Mouse (Mus musculus): ENCODE measurements around the gene Dhcr7. TPM values are rescaled to one million over a fixed set of nuclear protein-coding genes. Genes with fewer than 3 reads are reported as not detected.

The Dhcr7 gene
- 24.6 and 29.1 TPM in 2 replicates for polyA plus RNA-seq (2016; fragmentation: Nextera tagmentation; extraction: Ambion mirVana)

DNA sequence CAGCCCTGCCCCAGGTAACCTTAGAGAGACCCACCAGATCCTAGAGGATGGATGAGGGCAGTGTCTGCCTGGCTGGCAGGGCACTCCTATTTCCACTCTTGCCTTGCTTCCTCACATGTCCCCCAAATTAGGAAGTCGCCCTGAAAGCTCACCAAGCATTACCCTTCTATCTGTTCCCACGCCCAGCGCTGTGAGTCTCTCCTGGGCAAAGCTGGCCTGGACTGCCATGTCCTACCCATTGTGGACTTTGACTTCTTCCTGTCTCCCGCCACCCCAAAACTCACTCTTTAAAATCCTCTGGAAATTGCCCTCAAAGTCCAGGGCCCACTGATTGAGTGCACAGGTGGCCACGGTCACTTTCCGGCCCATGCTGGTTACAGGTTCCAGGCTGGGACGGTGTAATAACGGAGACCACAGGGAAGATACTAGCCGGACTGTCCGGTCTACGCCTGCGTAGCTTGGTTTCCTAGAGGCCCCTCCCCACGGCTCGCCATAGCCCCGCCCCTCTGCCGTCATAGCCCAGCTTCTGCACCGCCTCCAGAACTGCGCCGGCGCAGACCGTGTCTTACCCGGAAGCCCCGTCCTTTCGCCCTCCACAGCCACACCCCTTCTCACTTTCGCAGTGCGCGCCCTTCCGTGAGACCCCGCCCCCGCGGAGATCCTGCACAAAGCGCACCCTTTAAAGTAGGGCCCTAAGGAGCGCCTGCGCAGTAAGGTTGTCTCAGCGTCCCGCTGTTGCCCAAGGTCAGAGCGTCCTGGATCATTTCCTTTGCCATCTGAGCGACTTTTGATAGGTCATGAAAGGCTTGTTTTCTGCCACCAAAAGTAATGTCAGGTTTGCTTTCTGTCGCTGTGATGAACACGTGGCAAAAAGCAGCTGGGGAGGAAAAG lies at the start of gene Dhcr7, which contains the start of gene Nadsyn1:
Gene Dhcr7 (plus strand): TSS at position 771 of the 891 bp plus-strand sequence.
Gene Nadsyn1 (minus strand): TSS at position 475 of the 891 bp plus-strand sequence.
- Histone ChIP-seq H3K4me1 (replicated peaks) (peaks cover 15% of the 10 kb centered on the region), H3K27me3 (replicated peaks) (no peaks in the 10 kb centered on the region), H3K9ac (peak within 1 kb of the TSS; percentile 76), H3K4me2 (peak within 1 kb of the TSS; percentile 81), H3K27ac (ENCODE audit: poor library complexity, severe bottlenecking) (peak within 1 kb of the TSS; percentile 78), H3K36me3 (peaks cover 13% of the 10 kb centered on the region), H3K9me3 (replicated peaks) (no peaks in the 10 kb centered on the region), H3K4me3 (peak within 1 kb of the TSS; percentile 62)
- WGBS: under 1% methylated on average over 40 of the region's 40 CpGs
- ATAC-seq (ENCODE audit: insufficient number of reproducible peaks, low FRiP score): peak; percentile 99

DNA sequence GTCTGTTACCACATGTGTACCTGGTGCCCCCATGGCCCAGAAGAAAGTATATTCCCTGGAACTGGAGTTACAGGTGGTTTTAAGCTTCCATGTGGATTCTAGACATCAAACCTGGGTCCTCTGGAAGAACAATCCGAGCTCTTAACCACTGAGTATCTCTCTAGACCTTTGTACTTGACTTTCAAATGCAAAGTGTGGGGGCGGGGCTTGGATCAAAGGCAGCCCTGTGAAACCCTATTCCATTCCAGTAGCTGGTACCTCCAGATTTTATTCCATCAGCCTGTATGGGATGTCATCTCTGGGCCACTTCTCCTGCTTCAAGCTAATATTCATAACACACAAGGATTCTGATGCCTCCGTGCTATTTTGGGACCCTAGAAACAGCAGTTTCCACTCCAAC lies 46.8 kb upstream of the Dhcr7 start:
- H3K9ac ChIP-seq: no peak overlapping the region

DNA sequence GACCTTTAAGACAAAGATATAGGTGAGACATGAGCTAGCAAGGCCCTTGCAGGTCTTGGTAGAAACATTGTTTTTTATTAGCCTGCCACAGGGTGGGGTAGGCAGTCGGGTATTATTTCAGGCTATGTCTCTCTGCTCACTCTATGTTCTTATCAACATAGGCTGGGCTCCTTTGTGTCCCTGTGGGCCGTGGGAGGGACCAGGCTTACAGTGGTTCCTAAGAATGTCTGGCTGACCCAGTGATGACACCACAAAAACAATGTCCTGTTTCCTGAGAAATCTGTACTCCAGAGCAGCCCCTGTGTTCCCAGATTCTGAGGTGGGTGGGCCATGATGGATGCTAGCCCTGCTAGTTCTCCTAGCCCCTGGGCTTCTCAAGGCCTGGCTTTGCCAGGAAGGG lies 45.6 kb upstream of the Dhcr7 start:
- H3K4me1 ChIP-seq (replicated peaks): peaks cover 10% of the 10 kb centered on the region
- H3K9ac ChIP-seq: no peak overlapping the region
- H3K9me3 ChIP-seq (replicated peaks): no peaks in the 10 kb centered on the region
- no peak for ATAC-seq (ENCODE audit: insufficient number of reproducible peaks, low FRiP score)
- no peak overlapping the region for H3K4me2 ChIP-seq
- no peak overlapping the region for H3K4me3 ChIP-seq
- H3K36me3 ChIP-seq: peaks cover 9% of the 10 kb centered on the region
- H3K27ac ChIP-seq (ENCODE audit: poor library complexity, severe bottlenecking): no peak overlapping the region
- 15% methylated on average over 2 of the region's 2 CpGs for WGBS
- H3K27me3 ChIP-seq (replicated peaks): peaks cover 14% of the 10 kb centered on the region

More for the DNA sequence above, 46.8 kb upstream of the Dhcr7 start:
- peaks cover 10% of the 10 kb centered on the region for H3K4me1 ChIP-seq (replicated peaks)
- H3K4me2 ChIP-seq: no peak overlapping the region
- H3K36me3 ChIP-seq: peaks cover 9% of the 10 kb centered on the region
- H3K4me3 ChIP-seq: no peak overlapping the region
- no peaks in the 10 kb centered on the region for H3K9me3 ChIP-seq (replicated peaks)
- peaks cover 13% of the 10 kb centered on the region for H3K27me3 ChIP-seq (replicated peaks)
- no peak for ATAC-seq (ENCODE audit: insufficient number of reproducible peaks, low FRiP score)
- no peak overlapping the region for H3K27ac ChIP-seq (ENCODE audit: poor library complexity, severe bottlenecking)
- 33% methylated on average over 3 of the region's 3 CpGs for WGBS

DNA sequence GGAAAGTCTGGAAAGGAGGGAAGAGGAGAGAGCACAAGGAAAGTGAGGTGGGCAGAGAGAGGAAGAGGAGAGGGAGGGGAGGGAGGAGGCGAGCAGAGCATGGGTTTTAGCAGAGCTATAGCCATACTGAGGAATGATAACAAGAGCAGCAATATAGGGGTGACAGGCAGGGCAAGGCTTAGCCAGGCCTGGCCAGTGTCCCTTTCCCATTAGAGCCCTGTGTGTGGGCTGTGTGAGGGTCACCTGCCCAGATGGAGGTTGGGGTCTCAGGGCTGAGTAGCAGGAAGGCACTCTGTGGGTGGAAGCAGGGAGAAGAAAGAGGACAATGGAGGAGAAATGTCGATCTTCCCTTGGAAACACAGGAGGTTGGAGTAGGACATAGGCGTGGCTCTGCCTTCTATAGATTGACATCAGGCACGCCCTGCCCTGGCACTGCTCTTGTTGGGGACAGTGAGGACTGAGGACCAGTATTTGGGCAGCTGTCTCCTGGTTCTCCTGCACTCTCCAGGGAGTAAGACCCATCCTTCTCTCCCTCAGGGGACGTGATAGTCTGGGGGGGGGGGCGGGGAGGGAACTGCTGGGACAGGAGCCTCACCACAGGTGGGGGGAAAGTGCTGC lies 39.5 kb upstream of the Dhcr7 start:
- Histone ChIP-seq H3K9ac (peak overlapping the region; percentile 65), H3K9me3 (replicated peaks) (no peaks in the 10 kb centered on the region), H3K27me3 (replicated peaks) (peaks cover 10% of the 10 kb centered on the region), H3K4me3 (peak overlapping the region; percentile 56), H3K4me2 (peak overlapping the region; percentile 84), H3K4me1 (replicated peaks) (peaks cover 24% of the 10 kb centered on the region), H3K27ac (ENCODE audit: poor library complexity, severe bottlenecking) (peak overlapping the region; percentile 70), H3K36me3 (peaks cover 9% of the 10 kb centered on the region)
- WGBS: 15% methylated on average over 6 of the region's 6 CpGs
- ATAC-seq (ENCODE audit: insufficient number of reproducible peaks, low FRiP score): peak; percentile 45

DNA sequence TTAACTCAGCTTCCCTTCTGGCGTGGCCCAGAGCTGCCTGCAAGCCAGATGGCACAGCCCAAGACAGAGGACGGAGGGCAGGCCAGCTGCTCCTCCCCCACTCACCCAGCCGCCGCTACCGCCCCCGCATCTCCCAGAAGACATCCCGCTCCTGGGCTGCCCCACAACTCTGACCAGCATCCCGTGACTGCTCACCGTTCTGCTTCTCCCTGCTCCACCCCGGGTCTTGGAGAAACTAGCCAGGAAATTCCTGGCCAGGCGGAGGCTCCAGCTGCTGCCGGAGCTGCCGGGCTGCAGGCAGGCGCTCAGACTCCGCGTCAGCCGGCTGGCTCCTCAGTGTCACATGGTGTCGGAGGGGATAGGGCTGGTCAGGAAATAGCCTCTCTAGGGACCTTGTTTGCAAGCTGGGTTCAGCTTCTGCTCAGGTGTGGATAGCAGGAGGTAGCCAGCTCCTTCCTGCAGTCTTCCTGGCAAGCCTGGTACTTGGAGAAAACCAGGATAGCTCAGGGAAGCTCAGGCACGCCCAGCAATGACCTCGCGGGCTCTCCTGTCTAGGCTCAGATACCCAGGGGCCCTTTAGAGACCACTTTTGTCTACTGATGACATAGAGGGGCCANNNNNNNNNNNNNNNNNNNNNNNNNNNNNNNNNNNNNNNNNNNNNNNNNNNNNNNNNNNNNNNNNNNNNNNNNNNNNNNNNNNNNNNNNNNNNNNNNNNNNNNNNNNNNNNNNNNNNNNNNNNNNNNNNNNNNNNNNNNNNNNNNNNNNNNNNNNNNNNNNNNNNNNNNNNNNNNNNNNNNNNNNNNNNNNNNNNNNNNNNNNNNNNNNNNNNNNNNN lies 38.7 kb upstream of the Dhcr7 start, which contains the start of gene Mrgpre:
Gene Mrgpre (minus strand): TSS at position 505 of the 834 bp plus-strand sequence.
- Histone ChIP-seq H3K27ac (ENCODE audit: poor library complexity, severe bottlenecking) (peak within 1 kb of the TSS; percentile 75), H3K36me3 (peaks cover 9% of the 10 kb centered on the region), H3K4me3 (peak within 1 kb of the TSS; percentile 56), H3K9me3 (replicated peaks) (no peaks in the 10 kb centered on the region), H3K27me3 (replicated peaks) (peaks cover 10% of the 10 kb centered on the region), H3K9ac (peak within 1 kb of the TSS; percentile 65), H3K4me1 (replicated peaks) (peaks cover 24% of the 10 kb centered on the region), H3K4me2 (peak within 1 kb of the TSS; percentile 84)
- WGBS: 2% methylated on average over 21 of the region's 21 CpGs
- ATAC-seq (ENCODE audit: insufficient number of reproducible peaks, low FRiP score): peak; percentile 84

- H3K27me3 ChIP-seq (replicated peaks): no peaks in the 10 kb centered on the region
- H3K9ac ChIP-seq: no peak overlapping the region
- H3K9me3 ChIP-seq (replicated peaks): 0 out of 2 replicates have a peak, but pooled peaks cover 4% of the 10 kb centered on the region
- no peaks in the 10 kb centered on the region for H3K4me1 ChIP-seq (replicated peaks)
- no peak overlapping the region for H3K4me2 ChIP-seq
- H3K36me3 ChIP-seq: peaks cover 26% of the 10 kb centered on the region
- H3K4me3 ChIP-seq: no peak overlapping the region
- 70% methylated on average over 6 of the region's 6 CpGs for WGBS
- H3K27ac ChIP-seq (ENCODE audit: poor library complexity, severe bottlenecking): no peak overlapping the region
- no peak for ATAC-seq (ENCODE audit: insufficient number of reproducible peaks, low FRiP score)
These were observed 30.5 kb upstream of the Dhcr7 start for GRCm38 (mm10) chr7:143792336-143792985.

DNA sequence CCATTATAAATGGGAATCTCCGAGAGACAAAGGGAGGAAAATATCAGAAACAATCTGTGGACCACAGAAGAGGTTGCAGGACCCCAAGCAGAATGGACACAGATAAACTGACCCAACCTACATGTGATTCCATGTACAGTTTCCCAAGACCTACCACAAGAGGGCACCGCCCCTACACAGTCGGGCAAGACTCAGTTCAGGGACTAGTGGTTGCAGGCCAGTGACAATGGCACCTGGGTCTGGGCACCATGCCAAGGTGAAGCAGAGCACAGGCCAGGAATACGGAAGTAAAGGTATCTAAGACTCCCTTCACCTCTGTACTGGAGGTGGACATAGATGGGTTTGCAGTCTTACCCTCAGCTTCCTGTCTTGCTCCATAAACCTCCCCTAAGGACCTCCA lies 29.8 kb upstream of the Dhcr7 start:
- no peaks in the 10 kb centered on the region for H3K27me3 ChIP-seq (replicated peaks)
- H3K4me3 ChIP-seq: no peak overlapping the region
- WGBS: 54% methylated on average over 4 of the region's 4 CpGs
- peaks cover 33% of the 10 kb centered on the region for H3K36me3 ChIP-seq
- no peak overlapping the region for H3K4me2 ChIP-seq
- 0 out of 2 replicates have a peak, but pooled peaks cover 4% of the 10 kb centered on the region for H3K9me3 ChIP-seq (replicated peaks)
- no peak for ATAC-seq (ENCODE audit: insufficient number of reproducible peaks, low FRiP score)
- H3K9ac ChIP-seq: no peak overlapping the region
- H3K27ac ChIP-seq (ENCODE audit: poor library complexity, severe bottlenecking): no peak overlapping the region
- no peaks in the 10 kb centered on the region for H3K4me1 ChIP-seq (replicated peaks)

DNA sequence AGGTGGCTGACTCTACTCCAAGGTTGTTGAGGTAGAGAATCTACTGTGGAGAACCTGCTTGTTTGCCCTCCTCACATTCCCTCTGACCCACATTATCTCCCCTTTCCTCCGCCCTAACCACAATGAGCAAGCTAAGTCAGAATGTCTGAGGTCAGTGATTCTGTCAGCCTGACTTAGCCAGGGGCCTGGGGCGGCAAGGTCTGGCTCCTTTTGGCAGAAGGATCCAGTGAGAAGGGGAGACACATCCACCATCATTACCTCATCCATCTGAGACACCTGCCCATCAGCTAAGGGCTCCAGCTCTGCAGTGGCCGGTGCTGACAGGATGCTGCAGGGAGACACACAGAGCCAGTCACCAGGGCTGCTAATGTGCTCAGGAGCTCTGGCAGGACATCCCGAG lies 24.2 kb upstream of the Dhcr7 start:
- no peak overlapping the region for H3K9ac ChIP-seq
- H3K4me2 ChIP-seq: no peak overlapping the region
- WGBS: 82% methylated on average over 4 of the region's 4 CpGs
- no peaks in the 10 kb centered on the region for H3K27me3 ChIP-seq (replicated peaks)
- no peak overlapping the region for H3K4me3 ChIP-seq
- no peaks in the 10 kb centered on the region for H3K4me1 ChIP-seq (replicated peaks)
- ATAC-seq (ENCODE audit: insufficient number of reproducible peaks, low FRiP score): no peak
- no peaks in the 10 kb centered on the region for H3K9me3 ChIP-seq (replicated peaks)
- peaks cover 88% of the 10 kb centered on the region for H3K36me3 ChIP-seq
- no peak overlapping the region for H3K27ac ChIP-seq (ENCODE audit: poor library complexity, severe bottlenecking)

- no peak overlapping the region for H3K9ac ChIP-seq
- H3K4me3 ChIP-seq: no peak overlapping the region
- peaks cover 93% of the 10 kb centered on the region for H3K36me3 ChIP-seq
- no peaks in the 10 kb centered on the region for H3K9me3 ChIP-seq (replicated peaks)
- H3K4me2 ChIP-seq: no peak overlapping the region
- H3K4me1 ChIP-seq (replicated peaks): no peaks in the 10 kb centered on the region
- 86% methylated on average over 1 of the region's 1 CpGs for WGBS
- H3K27ac ChIP-seq (ENCODE audit: poor library complexity, severe bottlenecking): no peak overlapping the region
- no peaks in the 10 kb centered on the region for H3K27me3 ChIP-seq (replicated peaks)
- ATAC-seq (ENCODE audit: insufficient number of reproducible peaks, low FRiP score): no peak
These were observed 22.2 kb upstream of the Dhcr7 start for GRCm38 (mm10) chr7:143800770-143801169.

- Histone ChIP-seq H3K4me2 (no peak overlapping the region), H3K4me3 (no peak overlapping the region), H3K9me3 (replicated peaks) (no peaks in the 10 kb centered on the region), H3K36me3 (peaks cover 92% of the 10 kb centered on the region), H3K27me3 (replicated peaks) (no peaks in the 10 kb centered on the region), H3K27ac (ENCODE audit: poor library complexity, severe bottlenecking) (no peak overlapping the region), H3K9ac (no peak overlapping the region), H3K4me1 (replicated peaks) (no peaks in the 10 kb centered on the region)
- no peak for ATAC-seq (ENCODE audit: insufficient number of reproducible peaks, low FRiP score)
- WGBS: 93% methylated on average over 8 of the region's 8 CpGs
These were observed 21.5 kb upstream of the Dhcr7 start for GRCm38 (mm10) chr7:143801195-143802065.
